Mouse (Mus musculus) heart, postnatal 14 days (tissue): ENCODE results near the gene Anapc11. TPM values are rescaled to one million over a fixed set of nuclear protein-coding genes. Genes with fewer than 3 reads are reported as not detected.
A peak's percentile ranks its signal among the peaks of the same experiment; 100 is the strongest.

Experiments
- DNase-seq, 2 experiments: peaks; one replicate each; pipeline ENCODE4 v3.0.0; 2021 to 2022
- intact Hi-C: fragments of 180-260 bp; cut with DNase I; formaldehyde crosslinking; loops from one replicate; pipeline ENCODE4 v1.15.1; 2025
- total RNA-seq, 2 experiments: library from RNA; stranded (reverse); gene quantifications; 2 replicates each; pipeline ENCODE4 v1.2.3; 2021

Gene Anapc11
- total RNA-seq, 2 experiments from 2014 or later, result 86.2 to 87.5 TPM

DNA sequence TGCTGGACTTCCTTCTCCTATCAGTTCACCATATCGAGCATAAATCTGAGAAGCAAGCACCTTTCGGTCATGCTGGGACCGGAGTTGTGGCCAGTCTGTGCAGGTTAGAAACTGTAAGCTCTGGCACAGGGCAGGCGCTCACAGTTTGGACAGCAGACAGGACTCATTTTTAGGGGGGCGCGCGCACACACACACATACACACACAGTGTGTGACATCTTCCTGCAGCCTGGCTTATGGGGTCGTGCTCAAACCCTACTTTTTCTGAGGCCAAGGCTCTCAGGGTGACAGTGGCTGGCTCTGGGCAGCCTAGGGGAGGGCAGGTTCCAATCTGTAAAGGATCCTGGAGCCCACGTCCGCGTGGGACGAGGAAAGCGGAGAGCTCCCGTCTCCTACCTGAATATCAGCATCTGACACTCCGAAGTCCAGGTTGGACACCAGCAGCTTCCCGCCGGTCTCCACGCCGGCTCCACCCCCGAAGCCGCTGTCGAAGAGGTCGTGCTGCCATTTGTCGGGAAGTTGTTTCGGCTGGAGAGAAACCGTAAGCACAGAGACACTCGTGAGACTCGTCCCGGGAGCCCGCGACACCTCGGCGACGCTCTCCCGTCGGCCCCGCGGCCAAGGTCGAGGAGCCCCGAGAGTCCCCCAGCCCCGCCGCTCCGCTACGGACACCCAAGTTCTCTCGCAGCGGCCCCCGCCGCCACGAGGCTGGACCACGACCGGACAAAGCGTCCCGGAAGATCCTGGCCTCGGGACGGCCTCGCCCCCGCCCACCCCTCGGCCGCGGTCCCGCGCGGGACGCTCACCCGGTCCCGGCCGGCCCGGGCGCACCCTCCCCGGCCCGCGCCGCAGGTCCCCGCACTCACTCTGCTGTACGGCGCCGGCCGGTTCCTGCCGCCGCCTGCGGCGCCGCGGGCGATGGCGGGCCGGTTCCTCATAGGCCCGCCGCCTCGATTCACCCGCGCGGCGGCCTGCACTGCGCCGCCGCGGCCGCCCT, 683 bp upstream of the Anapc11 start:
- intact Hi-C loops, result no loop called here
- DNase-seq, result no peak

DNA sequence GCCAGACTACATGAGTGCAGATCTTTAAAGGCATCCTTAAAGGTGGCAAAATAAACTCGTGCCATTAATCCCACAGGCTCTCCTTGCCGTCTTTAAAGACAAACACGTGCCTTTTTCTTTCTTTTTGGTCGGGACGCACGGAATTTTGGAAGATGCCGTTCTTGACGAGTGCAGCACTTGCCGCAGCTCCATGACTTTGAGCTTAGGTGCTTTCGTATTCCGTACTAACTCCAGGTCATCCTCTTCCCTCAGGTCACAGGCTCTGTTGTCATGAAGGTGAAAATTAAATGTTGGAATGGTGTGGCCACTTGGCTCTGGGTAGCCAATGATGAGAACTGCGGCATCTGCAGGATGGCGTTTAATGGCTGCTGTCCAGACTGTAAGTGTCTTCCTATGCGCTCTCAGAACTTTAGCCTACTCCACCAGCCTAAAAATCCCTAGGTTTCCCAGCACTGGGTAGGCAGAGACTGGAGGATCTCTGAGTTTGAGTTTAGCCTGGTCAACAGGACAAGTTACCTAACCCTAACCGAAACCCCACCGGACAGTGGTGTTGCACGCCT, 849 bp downstream of the Anapc11 start:
- intact Hi-C loops, result no loop called here

DNA sequence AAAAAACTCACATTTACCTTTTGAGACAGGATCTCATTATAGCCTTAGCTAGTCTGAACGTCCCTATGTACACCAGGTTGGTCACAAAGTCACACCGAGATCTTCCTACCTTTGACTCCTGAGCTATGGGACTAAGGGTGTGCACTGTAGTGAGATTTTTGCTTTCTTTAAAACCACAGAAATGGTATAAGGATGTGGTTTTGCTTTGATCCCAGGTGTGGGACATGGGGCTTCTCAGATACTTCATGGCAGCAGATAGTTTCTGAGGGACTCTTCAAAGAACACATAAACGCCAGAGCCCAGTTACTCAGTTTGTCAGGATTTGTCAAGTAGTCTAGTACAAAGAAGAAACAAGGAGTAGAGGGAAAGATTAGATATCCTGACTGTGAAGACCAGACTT, 2.5 kb downstream of the Anapc11 start:
- DNase-seq, result no peak
- intact Hi-C loops, result no loop called here

More for the DNA sequence above, 849 bp downstream of the Anapc11 start:
- DNase-seq, result no peak

DNA sequence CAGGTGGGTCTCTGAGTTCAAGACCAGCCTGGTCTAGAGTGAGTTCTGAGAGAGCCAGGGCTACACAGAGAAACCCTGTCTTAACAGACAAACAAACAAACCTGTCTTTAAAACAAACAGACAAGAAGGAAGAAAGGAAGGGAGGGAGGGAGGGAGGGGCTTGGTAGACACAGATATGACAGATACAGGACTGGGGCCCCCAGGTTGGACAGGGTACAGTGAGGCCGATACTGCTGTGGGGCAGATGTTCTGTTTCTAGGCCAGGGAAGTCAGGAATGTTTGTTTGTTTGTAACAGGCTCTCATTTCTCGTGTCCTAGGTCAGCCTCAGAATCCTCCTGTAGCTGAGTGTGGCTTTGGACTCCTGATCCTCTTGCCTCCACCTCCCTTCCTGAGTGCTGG, 5.3 kb downstream of the Anapc11 start:
- no peak for DNase-seq
- intact Hi-C loops, result no loop called here

DNA sequence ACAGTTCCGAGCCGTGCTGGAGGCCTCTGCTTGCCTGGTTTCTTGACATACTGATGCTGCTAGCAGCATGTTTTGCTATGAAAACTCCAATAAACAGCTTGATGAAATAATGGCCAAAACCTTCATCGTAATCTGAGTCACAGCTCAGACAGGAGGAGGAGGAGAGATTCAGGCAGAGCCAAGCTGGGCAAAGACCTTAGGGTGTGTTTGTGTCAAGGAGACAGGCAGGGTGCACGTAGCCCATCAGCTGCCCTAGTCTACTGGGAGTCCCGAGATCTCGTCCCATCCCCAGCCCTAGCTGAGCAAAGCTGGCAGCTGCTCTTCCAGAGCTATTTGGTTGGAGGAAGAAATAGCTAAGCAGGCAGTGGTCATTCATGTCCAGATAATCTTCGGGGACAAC, 7.4 kb downstream of the Anapc11 start:
- no peak for DNase-seq
- intact Hi-C loops, result no loop called here

DNA sequence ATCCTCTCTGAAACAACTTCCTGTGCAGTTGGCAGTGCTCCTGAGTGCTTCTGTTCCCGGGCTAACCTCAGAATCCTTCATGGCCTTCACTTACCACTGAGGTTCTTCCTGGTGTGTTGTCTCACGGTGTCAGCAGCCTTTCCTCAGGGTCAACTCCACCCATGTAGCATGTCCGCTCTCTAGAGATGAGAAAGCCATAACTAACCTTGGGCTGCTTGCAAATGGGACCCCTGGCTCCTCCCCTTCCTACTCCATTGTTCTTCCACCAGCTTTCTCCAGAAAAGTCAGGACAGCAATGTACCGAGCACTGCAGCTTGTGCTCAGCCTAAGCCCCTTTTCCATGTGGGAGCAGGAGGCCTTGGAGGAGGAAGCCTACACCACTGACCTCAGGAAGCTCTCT, 8.5 kb downstream of the Anapc11 start:
- intact Hi-C loops, result no loop called here
- DNase-seq, result no peak

DNA sequence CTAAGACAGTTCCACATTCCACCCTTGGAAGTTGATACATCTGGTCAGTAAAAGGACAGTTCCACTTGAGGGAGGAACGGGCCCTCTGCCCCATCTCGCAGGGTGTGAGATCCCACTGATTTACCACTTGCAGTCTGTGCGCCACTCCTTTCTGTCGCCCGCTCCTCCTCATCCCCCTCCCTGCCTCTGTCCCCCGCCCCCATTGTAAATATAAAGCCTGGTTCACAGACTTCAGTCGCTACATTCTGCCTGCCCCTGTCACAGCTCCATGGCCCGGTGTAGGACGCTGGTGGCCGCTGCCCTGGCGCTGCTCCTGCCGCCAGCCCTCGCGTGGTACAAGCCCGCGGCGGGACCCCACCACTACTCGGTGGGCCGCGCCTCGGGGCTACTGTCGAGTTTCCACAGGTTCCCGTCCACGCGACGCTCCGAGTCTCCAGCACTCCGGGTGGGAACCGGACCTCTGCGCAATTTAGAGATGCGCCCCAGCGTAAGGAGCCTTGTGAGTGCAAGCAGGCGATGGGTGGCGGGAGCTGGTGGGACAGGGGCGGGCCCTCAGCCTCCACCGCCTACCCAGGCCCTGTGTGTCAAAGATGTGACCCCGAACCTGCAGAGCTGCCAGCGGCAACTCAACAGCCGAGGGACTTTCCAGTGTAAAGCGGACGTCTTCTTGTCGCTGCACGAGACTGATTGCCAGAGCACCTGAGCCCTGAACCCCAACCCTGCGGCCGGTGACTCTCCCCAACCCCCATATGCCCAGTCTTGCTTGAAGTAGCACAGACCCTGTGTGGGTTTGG, 10.2 kb downstream of the Anapc11 start, which contains the start of gene Npb:
TSS of gene Npb (plus strand) at position 237 of the 794 bp plus-strand sequence.
- DNase-seq, result no peak
- intact Hi-C loops, result no loop called here

DNA sequence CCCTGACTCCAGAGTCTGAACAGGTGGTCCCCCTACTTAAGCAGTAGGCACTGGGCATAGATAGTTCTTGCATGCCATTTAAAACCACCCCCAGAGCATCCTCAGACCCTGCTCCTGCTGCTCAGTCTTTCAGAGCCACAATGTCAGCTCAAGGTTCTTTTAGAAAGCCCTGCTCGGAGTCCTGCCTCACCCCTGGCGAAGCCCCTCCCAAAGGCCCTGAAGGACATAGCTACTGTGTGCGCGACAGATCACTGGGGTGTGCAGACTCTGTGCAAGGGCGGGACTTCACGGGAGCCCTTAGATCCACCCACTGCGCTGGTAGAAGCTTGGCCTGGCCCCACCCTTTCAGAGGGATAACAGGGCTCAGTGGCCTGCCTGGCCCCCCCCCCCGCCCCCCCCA, 11.0 kb downstream of the Anapc11 start:
- intact Hi-C loops, result no loop called here

DNA sequence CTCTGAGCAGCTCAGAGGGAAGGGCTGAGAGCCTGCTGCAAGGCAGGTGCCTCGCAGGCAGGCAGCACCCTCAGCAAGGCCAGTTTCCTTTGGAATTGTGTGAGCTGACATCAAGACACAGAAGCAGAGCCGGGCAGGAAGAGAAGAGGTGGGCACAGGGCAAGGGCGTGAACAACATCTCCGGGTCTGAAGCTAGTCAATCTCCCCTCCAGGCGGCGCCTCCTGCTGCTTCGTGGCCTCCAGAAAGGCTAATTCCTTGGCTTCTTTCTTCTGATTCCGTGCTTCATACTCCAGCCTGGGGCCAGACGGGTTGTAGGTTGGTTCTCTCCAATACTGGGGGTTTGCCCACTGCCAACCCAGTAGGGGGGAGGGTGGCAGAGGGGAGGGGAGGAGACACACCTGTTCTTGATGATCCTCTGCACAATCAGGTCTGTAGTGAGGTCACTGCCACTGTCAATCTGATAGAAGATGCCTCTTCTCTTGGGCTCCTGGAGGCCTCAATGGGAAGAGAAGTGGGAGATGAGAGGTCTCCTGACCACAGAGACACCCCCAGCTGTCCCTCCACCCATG, 12.3 kb downstream of the Anapc11 start:
- intact Hi-C loops, result no loop called here
- DNase-seq, result no peak

More for the DNA sequence above, 11.0 kb downstream of the Anapc11 start:
- no peak for DNase-seq

DNA sequence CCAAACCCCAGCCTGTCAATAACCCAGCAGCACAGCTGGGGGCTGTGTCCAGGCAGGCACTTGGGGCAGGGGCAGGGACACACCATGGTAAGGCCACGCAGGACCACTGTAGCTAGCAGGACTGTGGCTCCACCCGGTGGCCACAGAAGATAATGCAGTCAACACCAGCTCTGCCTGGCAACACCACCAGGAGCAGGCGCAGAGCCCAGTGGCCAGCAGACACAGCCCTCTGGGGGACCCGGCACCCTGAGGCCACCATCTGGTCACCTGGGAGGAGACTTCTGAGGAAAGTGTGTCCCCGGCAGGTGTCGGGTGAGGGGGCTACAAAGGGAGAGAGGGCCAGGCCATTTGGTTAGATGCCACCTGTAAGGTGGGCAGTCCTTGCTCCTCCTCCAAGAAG, 14.5 kb downstream of the Anapc11 start:
- intact Hi-C loops, result loop anchor here (1.0 kb wide), 2 partner anchors 98 to 123 kb away; no protein-coding TSS in a partner anchor
- peak; percentile 76 to 87 for DNase-seq

DNA sequence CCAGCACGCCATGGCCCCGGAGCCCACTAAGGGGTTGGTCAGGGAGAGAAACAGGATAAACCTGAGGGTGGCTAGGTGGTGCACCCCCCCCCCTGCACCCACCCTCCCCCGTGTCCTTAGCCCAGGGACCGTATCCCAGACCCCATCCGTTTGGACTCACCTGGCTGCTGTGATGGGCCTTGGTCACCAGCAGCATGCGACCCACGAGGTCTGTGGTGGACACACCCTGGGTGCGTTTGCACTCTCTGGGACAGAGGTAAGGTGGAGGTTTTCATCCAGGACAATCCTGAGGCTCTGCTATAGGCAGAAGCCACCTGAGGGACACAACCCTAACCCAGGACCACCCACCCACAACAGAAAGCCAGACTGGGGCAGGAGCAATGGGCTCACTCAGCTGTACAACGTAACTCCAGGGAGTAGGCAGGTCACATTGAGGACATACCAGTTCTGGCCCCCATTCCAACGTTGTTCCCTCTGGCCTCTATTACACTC, 15.3 kb downstream of the Anapc11 start:
- no peak for DNase-seq
- intact Hi-C loops, result no loop called here

DNA sequence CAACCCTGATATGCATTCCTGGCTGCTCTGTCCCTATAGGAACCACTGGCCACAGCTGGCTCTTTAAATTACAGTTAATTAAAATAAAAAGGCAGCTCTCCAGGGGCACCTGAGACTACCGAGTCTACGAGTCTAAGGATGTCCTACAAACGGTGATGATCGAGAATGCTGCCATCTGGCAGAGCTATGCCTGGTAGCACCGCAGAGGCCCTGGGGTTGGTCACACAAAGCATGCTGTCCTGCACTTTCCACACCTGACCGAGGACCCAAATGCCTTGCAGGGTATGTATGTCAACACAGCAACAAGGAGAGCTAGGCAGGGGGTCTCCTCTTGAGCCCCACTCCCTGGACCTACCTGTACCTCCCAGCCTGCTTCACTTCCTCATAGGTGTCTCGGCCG, 15.8 kb downstream of the Anapc11 start:
- DNase-seq, result no peak
- intact Hi-C loops, result no loop called here

DNA sequence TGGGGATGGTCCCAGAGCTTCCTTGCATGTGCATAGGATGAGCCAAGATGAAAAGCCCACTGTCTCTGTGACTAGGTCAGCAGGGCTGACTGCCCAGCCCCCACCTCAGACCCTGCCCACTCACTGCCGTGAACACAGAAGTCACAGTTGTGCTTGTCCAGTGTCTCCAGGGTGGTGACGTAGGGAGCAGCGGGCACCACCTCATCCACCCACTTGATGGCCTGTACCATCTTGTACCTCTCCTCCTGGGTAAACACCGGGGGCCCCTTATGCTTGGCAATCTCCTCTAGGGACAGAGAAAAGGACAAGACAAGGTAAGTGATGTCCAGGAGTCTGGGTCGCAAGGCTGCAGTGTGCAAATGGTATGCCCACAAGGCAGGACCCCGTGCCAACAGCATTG, 16.9 kb downstream of the Anapc11 start:
- intact Hi-C loops, result no loop called here
- no peak for DNase-seq

DNA sequence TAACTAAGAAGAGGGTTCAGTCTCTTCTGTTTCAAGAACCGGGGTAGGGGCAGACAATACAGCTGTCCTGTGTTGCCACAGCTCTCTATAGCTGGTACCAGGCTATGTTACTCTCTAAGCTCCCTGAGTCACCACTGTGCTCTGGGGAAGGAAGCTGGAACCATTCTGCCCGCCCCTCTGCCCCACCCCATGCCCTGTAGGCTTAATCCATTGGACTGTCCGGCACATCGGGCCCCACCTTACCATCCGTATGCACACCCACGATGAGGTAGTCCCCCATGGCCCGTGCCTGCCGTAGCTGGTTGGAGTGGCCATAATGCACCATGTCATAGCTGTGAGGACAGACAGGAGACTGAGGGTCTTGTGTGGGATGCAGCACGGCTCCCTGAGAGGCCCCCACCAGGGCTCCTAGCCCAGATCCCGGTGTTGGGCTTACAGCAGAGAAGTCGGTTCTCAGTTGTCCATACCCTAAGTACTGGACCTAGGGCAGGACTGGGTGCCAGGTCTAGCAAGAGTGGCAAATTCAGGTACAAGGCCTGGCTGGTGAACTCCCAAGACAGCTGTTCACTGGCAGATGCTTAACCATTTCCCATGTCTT, 17.5 kb downstream of the Anapc11 start:
- intact Hi-C loops, result no loop called here
- no peak for DNase-seq

DNA sequence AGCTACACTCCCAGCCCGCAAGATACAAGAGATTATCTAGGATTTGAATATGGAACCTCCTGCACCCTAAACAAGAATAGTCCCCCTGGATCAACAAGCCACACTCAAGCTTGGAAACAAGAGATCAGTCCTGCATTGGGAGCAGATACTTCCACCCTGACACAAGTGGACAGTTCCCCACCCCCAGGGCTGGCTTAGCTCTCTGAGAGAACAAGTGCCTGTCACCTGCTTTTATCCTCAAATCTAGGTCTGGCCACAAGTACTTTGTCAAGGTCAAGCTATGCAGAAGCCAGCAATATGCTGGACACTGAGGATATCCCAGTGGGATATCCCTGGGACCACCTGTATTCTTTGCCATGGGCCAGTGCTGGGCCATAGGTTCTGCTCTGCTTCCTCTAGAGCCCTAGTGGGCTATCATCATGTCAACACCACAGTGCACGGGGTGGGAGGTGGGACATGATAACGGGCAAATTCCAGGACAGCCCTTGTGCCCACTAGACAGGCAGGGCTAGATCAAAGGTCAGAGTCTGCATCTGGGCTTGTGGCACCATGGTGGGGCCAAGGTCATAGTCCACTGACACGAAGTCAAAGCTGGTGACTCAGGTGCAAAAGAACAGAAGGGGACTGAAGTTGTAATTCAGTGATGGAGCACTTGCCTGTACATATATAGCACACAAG, 18.5 kb downstream of the Anapc11 start:
- intact Hi-C loops, result no loop called here
- no peak for DNase-seq

DNA sequence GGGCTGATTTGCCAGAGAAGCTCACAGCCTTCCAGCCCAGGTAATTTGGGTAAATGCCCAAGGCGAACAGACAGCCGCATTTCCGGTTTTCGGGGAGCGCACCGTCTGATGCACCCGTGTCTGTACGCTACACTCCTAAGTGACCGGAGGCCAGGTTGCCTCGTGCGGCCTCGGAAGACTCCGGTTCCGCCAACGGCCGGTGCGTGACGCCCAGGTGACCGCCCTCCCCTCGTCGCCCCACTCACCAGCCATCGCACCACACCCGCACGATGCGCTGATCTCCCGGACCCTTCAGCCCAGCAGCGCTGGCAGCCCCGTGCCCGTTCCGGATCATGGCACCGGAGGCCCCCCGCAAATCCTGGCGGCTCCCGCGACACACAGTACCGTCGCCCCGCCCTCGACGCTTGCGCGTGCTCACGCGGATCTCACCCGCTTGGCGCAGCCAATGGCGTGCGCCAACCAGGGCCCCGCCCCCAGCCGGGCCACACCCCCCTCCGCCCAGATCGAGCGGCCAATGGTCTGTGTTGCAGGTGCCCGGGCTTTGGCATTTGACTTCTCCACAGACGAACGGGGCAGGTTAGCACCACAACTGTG, 19.4 kb downstream of the Anapc11 start, which contains the start of gene Pcyt2:
TSS of gene Pcyt2 (minus strand) at position 418 of the 594 bp plus-strand sequence.
- intact Hi-C loops, result loop anchor here (2.0 kb wide), 1 partner anchor 95 kb away; the partner anchor contains the start of genes Cenpx and Lrrc45
- peak; percentile 89 to 94 for DNase-seq

DNA sequence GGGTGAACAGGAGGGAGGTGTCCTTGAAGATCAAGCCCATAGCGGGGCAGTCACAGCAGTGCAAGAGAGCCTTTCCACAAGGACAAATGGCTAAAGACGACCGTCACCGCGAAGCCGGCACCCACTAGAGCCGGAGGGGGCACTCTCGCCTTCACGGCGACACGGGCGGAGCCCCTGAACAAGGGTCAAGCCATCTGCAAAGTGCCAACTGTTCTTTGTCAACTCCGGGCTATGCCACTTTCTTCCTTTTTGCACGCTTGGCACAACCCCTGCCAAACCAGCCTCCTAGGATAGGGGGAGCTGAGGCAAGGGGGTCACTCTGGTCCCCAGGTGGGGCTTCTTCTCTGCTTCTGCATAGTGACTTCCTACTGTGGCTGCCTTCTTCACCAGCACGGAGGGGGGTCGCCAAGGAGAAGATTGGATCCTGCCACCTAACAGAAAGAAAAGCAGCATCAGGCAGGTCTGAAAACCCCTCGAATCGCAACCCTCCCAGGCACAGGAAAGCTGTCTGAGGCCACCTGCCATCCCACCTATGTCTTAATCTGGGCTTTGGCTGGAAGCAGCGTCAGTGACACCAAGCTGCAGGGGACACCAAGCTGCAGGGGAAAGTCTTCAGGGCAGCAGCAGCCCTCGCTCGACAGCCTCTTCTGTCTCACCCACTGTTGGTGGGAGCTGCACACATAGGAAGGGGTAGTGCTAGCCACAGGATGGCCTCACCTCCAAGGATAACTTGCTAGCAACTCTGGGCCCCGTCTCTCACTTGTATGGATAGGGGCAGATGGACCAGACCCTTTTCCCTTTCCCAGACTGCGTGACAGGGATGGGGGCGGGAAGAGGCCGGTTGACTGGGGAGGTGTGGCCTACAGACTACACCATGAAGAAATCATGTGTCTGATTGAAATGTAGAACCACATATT, 20.7 kb downstream of the Anapc11 start:
- intact Hi-C loops, result loop anchor here (2.0 kb wide), 1 partner anchor 94 kb away; the partner anchor contains the start of genes Cenpx and Lrrc45
- DNase-seq, result no peak

DNA sequence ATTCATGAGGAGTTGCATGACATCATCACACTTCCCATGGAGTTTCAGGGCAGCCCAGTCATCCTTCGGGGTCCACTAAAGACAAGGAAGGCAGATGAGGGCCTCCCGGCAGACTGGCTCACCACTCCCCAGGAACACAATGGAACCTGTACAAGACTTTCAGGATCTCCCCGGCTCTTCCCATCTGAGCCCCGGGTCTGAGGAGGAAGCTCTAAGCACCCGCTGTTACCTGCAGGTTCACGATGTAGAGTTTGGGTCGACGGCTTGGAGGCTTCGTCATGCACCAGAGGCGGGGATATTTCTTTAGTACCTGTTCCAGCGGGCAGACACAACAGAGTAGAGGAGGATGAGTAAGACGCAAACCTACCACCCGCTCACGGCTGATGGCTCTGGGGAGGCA, 22.0 kb downstream of the Anapc11 start:
- no peak for DNase-seq
- intact Hi-C loops, result loop anchor here (5.0 kb wide), 1 partner anchor 177 kb away; the partner anchor contains the start of gene Dus1l
